Mouse (Mus musculus): Measurements from ENCODE around the gene Actl10. TPM values are rescaled to one million over a fixed set of nuclear protein-coding genes. Genes with fewer than 3 reads are reported as not detected.

The Actl10 gene
- polyA plus RNA-seq, 1 experiment from 2014 or later = not detected

GRCm38 (mm10) chr2:154571266-154571665 is 19.7 kb downstream of the Actl10 start:
- no peak overlapping the region for H3K27ac ChIP-seq (replicated peaks in 1 of 2; ENCODE audit: control insufficient read depth in 1 of 2, insufficient read depth in 1 of 2, low read depth in 2 of 2, low read length in 2 of 2)
- H3K4me1 ChIP-seq (ENCODE audit: control insufficient read depth in 2 of 2, insufficient read depth in 2 of 2, low read length in 2 of 2) = peaks cover 23 to 31% of the 10 kb centered on the region in 2 experiments
- H3K9ac ChIP-seq (ENCODE audit: low read length) = no peak overlapping the region
- no peak overlapping the region for H3K4me2 ChIP-seq (ENCODE audit: low read length)
- H3K4me3 ChIP-seq (ENCODE audit: control insufficient read depth in 1 of 2, insufficient read depth in 1 of 2, low read depth in 1 of 2, low read length in 2 of 2) = no peak overlapping the region
- no peaks in the 10 kb centered on the region for H3K36me3 ChIP-seq (ENCODE audit: control insufficient read depth, insufficient read depth, low read length)
- 88% methylated on average over 4 of the region's 4 CpGs for WGBS
- no peaks in the 10 kb centered on the region for H3K27me3 ChIP-seq (ENCODE audit: control insufficient read depth, insufficient read depth, low read length)
- H3K9me3 ChIP-seq (ENCODE audit: control insufficient read depth, low read length) = no peaks in the 10 kb centered on the region
- ATAC-seq (ENCODE audit: insufficient number of reproducible peaks, insufficient read depth, low FRiP score, low read depth) = no peak

DNA sequence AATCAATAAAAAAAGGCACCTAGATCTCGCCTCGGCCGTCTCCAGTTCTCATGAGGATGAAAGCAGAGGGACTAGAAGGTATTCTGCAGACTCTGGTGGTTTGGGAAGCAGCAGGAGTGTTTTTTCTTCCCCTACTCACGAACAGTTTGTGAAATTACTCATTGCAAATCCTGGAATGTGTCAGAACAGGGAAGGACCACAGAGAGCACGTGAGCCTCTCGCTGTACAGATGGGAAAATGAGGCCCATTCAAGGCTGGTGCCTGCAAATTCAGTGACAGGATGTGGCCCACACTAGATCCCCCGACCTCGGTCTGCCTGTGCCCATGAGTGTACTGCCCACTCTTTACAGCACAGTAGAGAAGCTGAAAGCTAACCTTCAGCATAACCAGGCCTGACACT is 20.4 kb downstream of the Actl10 start:
- Histone ChIP-seq H3K4me1 (ENCODE audit: control insufficient read depth in 2 of 2, insufficient read depth in 2 of 2, low read length in 2 of 2) (peaks cover 23 to 26% of the 10 kb centered on the region in 2 experiments), H3K27me3 (ENCODE audit: control insufficient read depth, insufficient read depth, low read length) (no peaks in the 10 kb centered on the region), H3K27ac (replicated peaks in 1 of 2; ENCODE audit: control insufficient read depth in 1 of 2, insufficient read depth in 1 of 2, low read depth in 2 of 2, low read length in 2 of 2) (no peak overlapping the region), H3K4me3 (ENCODE audit: control insufficient read depth in 1 of 2, insufficient read depth in 1 of 2, low read depth in 1 of 2, low read length in 2 of 2) (no peak overlapping the region), H3K9me3 (ENCODE audit: control insufficient read depth, low read length) (no peaks in the 10 kb centered on the region), H3K9ac (ENCODE audit: low read length) (no peak overlapping the region), H3K4me2 (ENCODE audit: low read length) (no peak overlapping the region), H3K36me3 (ENCODE audit: control insufficient read depth, insufficient read depth, low read length) (no peaks in the 10 kb centered on the region)
- ATAC-seq (ENCODE audit: insufficient number of reproducible peaks, insufficient read depth, low FRiP score, low read depth) = no peak
- WGBS = 74% methylated on average over 8 of the region's 8 CpGs

DNA sequence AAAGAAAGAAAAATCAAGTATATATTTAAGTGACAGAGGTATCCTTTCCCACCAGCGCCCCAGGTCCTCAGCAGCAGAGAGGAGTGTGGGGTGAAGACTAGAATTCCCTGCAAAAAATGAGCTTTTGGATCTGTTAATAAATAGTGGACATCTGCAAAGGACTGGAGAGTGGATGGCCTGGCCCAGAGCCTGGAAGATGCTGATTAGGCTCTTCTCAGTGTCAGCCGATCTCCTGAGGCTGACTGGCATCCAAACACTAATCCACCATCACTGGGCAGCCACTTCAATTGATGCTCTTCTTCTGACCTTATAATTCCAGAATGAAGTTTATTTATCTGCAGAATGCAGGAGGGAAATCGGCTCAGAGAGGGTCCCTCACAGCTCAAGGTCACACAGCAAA is 21.4 kb downstream of the Actl10 start:
- no peaks in the 10 kb centered on the region for H3K36me3 ChIP-seq (ENCODE audit: control insufficient read depth, insufficient read depth, low read length)
- no peaks in the 10 kb centered on the region for H3K9me3 ChIP-seq (ENCODE audit: control insufficient read depth, low read length)
- H3K9ac ChIP-seq (ENCODE audit: low read length) = no peak overlapping the region
- H3K4me2 ChIP-seq (ENCODE audit: low read length) = no peak overlapping the region
- H3K27ac ChIP-seq (replicated peaks in 1 of 2; ENCODE audit: control insufficient read depth in 1 of 2, insufficient read depth in 1 of 2, low read depth in 2 of 2, low read length in 2 of 2) = no peak overlapping the region
- H3K4me3 ChIP-seq (ENCODE audit: control insufficient read depth in 1 of 2, insufficient read depth in 1 of 2, low read depth in 1 of 2, low read length in 2 of 2) = no peak overlapping the region
- peaks cover 22 to 24% of the 10 kb centered on the region in 2 experiments for H3K4me1 ChIP-seq (ENCODE audit: control insufficient read depth in 2 of 2, insufficient read depth in 2 of 2, low read length in 2 of 2)
- ATAC-seq (ENCODE audit: insufficient number of reproducible peaks, insufficient read depth, low FRiP score, low read depth) = no peak
- no peaks in the 10 kb centered on the region for H3K27me3 ChIP-seq (ENCODE audit: control insufficient read depth, insufficient read depth, low read length)
- 76% methylated on average over 3 of the region's 3 CpGs for WGBS

DNA sequence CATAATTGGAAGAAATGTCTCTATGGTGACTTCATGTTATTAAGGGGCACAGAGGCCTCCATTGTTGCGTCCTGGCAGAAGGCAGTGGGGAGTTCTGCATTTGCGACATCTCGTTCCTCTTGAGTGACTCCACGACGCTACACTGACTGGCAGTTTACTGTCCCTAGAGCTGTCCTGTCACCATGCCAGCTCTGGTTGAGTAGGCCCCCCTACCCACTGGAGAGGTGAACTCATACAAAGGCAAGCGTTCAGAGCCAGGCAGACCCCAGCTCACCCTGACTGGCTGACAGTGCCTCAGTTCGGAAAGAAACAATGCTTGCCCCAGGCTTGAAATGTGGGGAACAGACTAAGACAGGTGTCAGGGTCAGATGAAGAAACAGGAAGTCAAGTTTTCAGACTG is 22.7 kb downstream of the Actl10 start:
- Histone ChIP-seq H3K27ac (replicated peaks in 1 of 2; ENCODE audit: control insufficient read depth in 1 of 2, insufficient read depth in 1 of 2, low read depth in 2 of 2, low read length in 2 of 2) (no peak overlapping the region), H3K4me3 (ENCODE audit: control insufficient read depth in 1 of 2, insufficient read depth in 1 of 2, low read depth in 1 of 2, low read length in 2 of 2) (no peak overlapping the region), H3K27me3 (ENCODE audit: control insufficient read depth, insufficient read depth, low read length) (no peaks in the 10 kb centered on the region), H3K36me3 (ENCODE audit: control insufficient read depth, insufficient read depth, low read length) (no peaks in the 10 kb centered on the region), H3K4me1 (ENCODE audit: control insufficient read depth in 2 of 2, insufficient read depth in 2 of 2, low read length in 2 of 2) (peaks cover 11 to 13% of the 10 kb centered on the region in 2 experiments), H3K9ac (ENCODE audit: low read length) (no peak overlapping the region), H3K4me2 (ENCODE audit: low read length) (no peak overlapping the region), H3K9me3 (ENCODE audit: control insufficient read depth, low read length) (no peaks in the 10 kb centered on the region)
- 70% methylated on average over 7 of the region's 7 CpGs for WGBS
- no peak for ATAC-seq (ENCODE audit: insufficient number of reproducible peaks, insufficient read depth, low FRiP score, low read depth)

DNA sequence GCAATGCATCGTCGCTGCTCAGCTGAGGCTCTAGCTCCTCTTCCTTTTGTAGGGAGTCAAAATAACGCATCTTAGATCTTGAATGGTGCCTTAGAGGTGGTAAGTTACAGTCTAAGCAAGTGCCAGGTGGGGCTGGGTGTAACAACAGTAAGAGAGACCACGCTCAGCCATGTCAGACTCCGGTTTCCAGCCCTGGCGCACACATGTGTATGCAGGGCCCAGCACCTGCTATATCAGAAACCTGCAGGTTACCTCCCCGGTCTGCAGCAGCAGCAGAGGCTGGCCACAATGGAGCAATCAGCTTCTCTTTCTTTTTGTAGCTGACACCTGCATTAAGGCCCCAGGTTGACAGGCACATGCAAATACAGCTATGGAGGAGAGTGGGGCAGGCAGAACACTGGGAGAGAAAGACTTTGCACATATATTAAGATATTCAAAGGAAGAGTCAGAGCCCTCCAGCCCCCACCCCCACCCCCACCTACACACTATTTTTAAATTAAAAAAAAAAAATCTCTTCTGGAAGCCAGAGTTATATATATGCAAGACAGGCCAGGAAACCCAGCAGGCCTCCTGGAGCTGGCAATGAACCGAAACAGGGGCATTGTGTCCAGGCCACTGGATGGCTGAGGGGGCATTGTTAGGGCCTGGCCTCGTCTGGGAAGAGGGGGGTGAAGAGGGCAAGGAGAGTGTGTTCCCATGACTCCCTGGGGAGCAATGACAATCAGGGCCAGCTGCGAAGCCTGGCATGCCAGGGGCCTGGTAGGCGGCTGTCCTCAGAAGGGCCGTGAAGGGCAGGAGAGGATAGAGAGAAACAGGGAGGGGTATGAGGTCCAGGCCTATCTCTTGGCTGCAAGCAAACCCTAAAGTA is 25.5 kb downstream of the Actl10 start:
- peak overlapping the region; percentile 21; the same call in 1 of the 2 replicates for H3K9ac ChIP-seq (ENCODE audit: low read length)
- no peaks in the 10 kb centered on the region for H3K36me3 ChIP-seq (ENCODE audit: control insufficient read depth, insufficient read depth, low read length)
- 0 out of 2 replicates have a peak, but pooled peaks cover 3% of the 10 kb centered on the region for H3K9me3 ChIP-seq (ENCODE audit: control insufficient read depth, low read length)
- H3K4me3 ChIP-seq (ENCODE audit: control insufficient read depth in 1 of 2, insufficient read depth in 1 of 2, low read depth in 1 of 2, low read length in 2 of 2) = no peak overlapping the region
- ATAC-seq (ENCODE audit: insufficient number of reproducible peaks, insufficient read depth, low FRiP score, low read depth) = no peak
- WGBS = 52% methylated on average over 12 of the region's 12 CpGs
- peaks cover 8 to 9% of the 10 kb centered on the region in 2 experiments; a peak in 3 of 4 replicates for H3K4me1 ChIP-seq (ENCODE audit: control insufficient read depth in 2 of 2, insufficient read depth in 2 of 2, low read length in 2 of 2)
- no peak overlapping the region for H3K4me2 ChIP-seq (ENCODE audit: low read length)
- H3K27me3 ChIP-seq (ENCODE audit: control insufficient read depth, insufficient read depth, low read length) = no peaks in the 10 kb centered on the region
- H3K27ac ChIP-seq (replicated peaks in 1 of 2; ENCODE audit: control insufficient read depth in 1 of 2, insufficient read depth in 1 of 2, low read depth in 2 of 2, low read length in 2 of 2) = no peak overlapping the region; a peak in 1 of 4 replicates

GRCm38 (mm10) chr2:154577744-154578067 is 26.1 kb downstream of the Actl10 start:
- Histone ChIP-seq H3K9ac (ENCODE audit: low read length) (no peak overlapping the region; the same call in 1 of the 2 replicates), H3K9me3 (ENCODE audit: control insufficient read depth, low read length) (0 out of 2 replicates have a peak, but pooled peaks cover 3% of the 10 kb centered on the region), H3K4me1 (ENCODE audit: control insufficient read depth in 2 of 2, insufficient read depth in 2 of 2, low read length in 2 of 2) (peaks cover 8 to 9% of the 10 kb centered on the region in 2 experiments; a peak in 3 of 4 replicates), H3K4me3 (ENCODE audit: control insufficient read depth in 1 of 2, insufficient read depth in 1 of 2, low read depth in 1 of 2, low read length in 2 of 2) (no peak overlapping the region), H3K27ac (replicated peaks in 1 of 2; ENCODE audit: control insufficient read depth in 1 of 2, insufficient read depth in 1 of 2, low read depth in 2 of 2, low read length in 2 of 2) (no peak overlapping the region; a peak in 1 of 4 replicates), H3K4me2 (ENCODE audit: low read length) (no peak overlapping the region), H3K36me3 (ENCODE audit: control insufficient read depth, insufficient read depth, low read length) (no peaks in the 10 kb centered on the region), H3K27me3 (ENCODE audit: control insufficient read depth, insufficient read depth, low read length) (no peaks in the 10 kb centered on the region)
- no peak for ATAC-seq (ENCODE audit: insufficient number of reproducible peaks, insufficient read depth, low FRiP score, low read depth)
- WGBS = 89% methylated on average over 6 of the region's 6 CpGs

GRCm38 (mm10) chr2:154580586-154580985 is 29.0 kb downstream of the Actl10 start:
- no peak for ATAC-seq (ENCODE audit: insufficient number of reproducible peaks, insufficient read depth, low FRiP score, low read depth)
- 52% methylated on average over 8 of the region's 8 CpGs for WGBS
- Histone ChIP-seq H3K4me2 (ENCODE audit: low read length) (no peak overlapping the region), H3K36me3 (ENCODE audit: control insufficient read depth, insufficient read depth, low read length) (no peaks in the 10 kb centered on the region), H3K9ac (ENCODE audit: low read length) (no peak overlapping the region), H3K4me3 (ENCODE audit: control insufficient read depth in 1 of 2, insufficient read depth in 1 of 2, low read depth in 1 of 2, low read length in 2 of 2) (no peak overlapping the region), H3K27ac (replicated peaks in 1 of 2; ENCODE audit: control insufficient read depth in 1 of 2, insufficient read depth in 1 of 2, low read depth in 2 of 2, low read length in 2 of 2) (peak overlapping the region in 1 of 2 experiments; percentile 39; a peak in 1 of 4 replicates), H3K27me3 (ENCODE audit: control insufficient read depth, insufficient read depth, low read length) (no peaks in the 10 kb centered on the region), H3K9me3 (ENCODE audit: control insufficient read depth, low read length) (0 out of 2 replicates have a peak, but pooled peaks cover 3% of the 10 kb centered on the region), H3K4me1 (ENCODE audit: control insufficient read depth in 2 of 2, insufficient read depth in 2 of 2, low read length in 2 of 2) (peaks cover 17 to 22% of the 10 kb centered on the region in 2 experiments)
